Mouse (Mus musculus): ENCODE results near the gene Gm1993.
"Not testable (repeated sequence)": the region's sequence is repeated elsewhere in the genome, so short reads cannot be mapped to it uniquely, and the experiment has no call there.

The Gm1993 gene

DNA sequence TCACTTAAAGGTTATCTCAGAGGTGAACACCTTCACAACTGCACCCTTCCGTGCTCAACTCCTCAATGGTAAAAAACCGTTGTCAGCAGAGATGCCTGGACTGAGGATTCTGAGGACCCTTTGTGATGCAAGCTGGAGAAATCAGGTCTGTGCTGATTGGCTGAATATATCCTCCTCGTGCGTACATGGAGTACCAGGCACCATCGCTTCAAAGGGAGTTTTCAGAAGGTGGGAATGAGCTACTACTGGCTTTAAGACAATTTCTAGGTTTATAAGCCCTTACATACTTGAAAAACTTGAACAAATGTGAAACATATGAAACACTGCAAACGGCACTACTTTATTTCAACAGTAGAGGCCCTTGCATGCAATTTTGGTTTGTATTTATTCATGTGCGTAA is at the start of gene Gm1993:
Gene Gm1993 (minus strand): TSS at position 101 of the 400 bp plus-strand sequence.
- DNase-seq (ENCODE audit: low spot score in 2 of 2), result not testable (repeated sequence)
